Mouse (Mus musculus): ENCODE measurements around the gene Ube2j1. TPM values are rescaled to one million over a fixed set of nuclear protein-coding genes. Genes with fewer than 3 reads are reported as not detected.

The Ube2j1 gene
- total and polyA plus RNA-seq, 3 experiments, result 64.3 to 122 (median 93.0) TPM

DNA sequence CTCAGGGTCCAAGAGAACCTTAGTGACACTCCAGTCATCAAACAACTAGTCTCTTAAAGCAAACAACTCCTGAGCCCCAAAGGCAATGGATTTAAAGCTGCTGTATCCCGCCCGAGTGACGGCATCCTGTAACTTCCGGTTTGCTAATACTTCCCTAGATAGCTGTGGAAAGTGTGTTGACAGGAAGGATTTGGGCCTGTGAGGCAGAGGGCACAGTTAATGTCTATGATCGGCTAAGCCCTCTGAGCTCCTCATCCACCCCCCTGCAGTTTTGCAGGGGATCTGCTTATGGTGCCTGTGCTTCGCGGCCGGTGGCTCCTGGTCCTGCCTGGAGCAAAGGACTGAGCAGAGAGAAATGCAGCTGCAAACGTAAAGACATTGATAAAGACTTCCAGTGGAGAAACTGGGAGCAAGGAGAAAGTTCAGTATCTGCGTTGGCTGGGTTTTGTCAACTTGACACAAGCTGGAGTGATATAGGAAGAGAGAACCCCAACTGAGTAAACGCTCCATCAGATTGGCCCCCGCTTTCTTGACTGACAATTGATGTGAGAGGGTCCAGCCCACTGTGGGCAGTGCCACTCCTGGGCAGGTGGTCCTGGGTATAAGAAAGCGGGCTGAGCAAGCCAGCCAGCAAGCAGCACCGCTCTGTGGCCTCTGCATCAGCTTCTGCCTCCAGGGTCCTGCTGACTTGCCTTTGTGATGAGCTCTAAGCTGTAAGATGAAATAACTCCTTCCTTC, 35.2 kb downstream of the Ube2j1 start:
- no peak overlapping the region for H3K4me2 ChIP-seq (ENCODE audit: insufficient read depth, low read depth, poor library complexity, severe bottlenecking)
- no peak for DNase-seq (ENCODE audit: extremely low read depth)
- no peaks in the 10 kb centered on the region for H3K27me3 ChIP-seq (replicated peaks)
- no peaks in the 10 kb centered on the region for H3K79me2 ChIP-seq (replicated peaks; ENCODE audit: control insufficient read depth, extremely low read depth, insufficient read depth, poor library complexity, severe bottlenecking)
- no peaks in the 10 kb centered on the region for H3K9me3 ChIP-seq (replicated peaks; ENCODE audit: low read length)
- dilution Hi-C loops (cut with MboI; ENCODE audit: extremely low pct_ligation_motif_present, extremely low pct_unique_long_range_greater_than_20kb, low sequenced_read_pairs), result no loop called here
- H3K4me1 ChIP-seq (ENCODE audit: control insufficient read depth in 1 of 2, insufficient read depth in 2 of 2), result peaks cover 0 to 3% of the 10 kb centered on the region in 2 experiments; a peak in 1 of 4 replicates
- H3K4me3 ChIP-seq (replicated peaks in 1 of 3; ENCODE audit: low read depth in 2 of 3, low read length in 2 of 3, poor library complexity in 1 of 3), result no peak overlapping the region
- no peaks in the 10 kb centered on the region for H3K36me3 ChIP-seq (replicated peaks in 1 of 2; ENCODE audit: control insufficient read depth in 1 of 2, insufficient read depth in 1 of 2, low read length in 1 of 2)
- no peak overlapping the region for H3K9ac ChIP-seq (ENCODE audit: insufficient read depth, low read depth)
- in situ Hi-C loops (cut with MboI; ENCODE audit: low pct_ligation_motif_present, low pct_unique_long_range_greater_than_20kb, low sequenced_read_pairs), result no loop called here
- no peak overlapping the region for H3K27ac ChIP-seq (ENCODE audit: insufficient read depth, low read depth)
- no peak for TF ChIP-seq PAX5 (IDR thresholded peaks at IDR 0.05; ENCODE audit: low read length)
- TF ChIP-seq CHD1 (IDR thresholded peaks at IDR 0.05; ENCODE audit: low read depth, low read length), result no peak
- TF ChIP-seq ZNF384 (IDR thresholded peaks at IDR 0.05; ENCODE audit: low read depth, low read length), result no peak
- TF ChIP-seq SIN3A (IDR thresholded peaks at IDR 0.05; ENCODE audit: low read length), result no peak
- no peak for TF ChIP-seq KAT2A (IDR thresholded peaks at IDR 0.05; ENCODE audit: insufficient replicate concordance, low read length)
- TF ChIP-seq ELF1 (IDR thresholded peaks at IDR 0.05; ENCODE audit: low read depth, low read length), result no peak
- TF ChIP-seq RAD21 (IDR thresholded peaks at IDR 0.05; ENCODE audit: low read depth, low read length), result no peak
- no peak for TF ChIP-seq USF1 (IDR thresholded peaks at IDR 0.05; ENCODE audit: low read depth, low read length)
- no peak for TF ChIP-seq USF2 (conservative IDR thresholded peaks at IDR 0.05; ENCODE audit: low read depth, low read length)

- no peaks in the 10 kb centered on the region for H3K9me3 ChIP-seq (replicated peaks; ENCODE audit: low read length)
- H3K79me2 ChIP-seq (replicated peaks; ENCODE audit: control insufficient read depth, extremely low read depth, insufficient read depth, poor library complexity, severe bottlenecking), result no peaks in the 10 kb centered on the region
- dilution Hi-C loops (cut with MboI; ENCODE audit: extremely low pct_ligation_motif_present, extremely low pct_unique_long_range_greater_than_20kb, low sequenced_read_pairs), result no loop called here
- in situ Hi-C loops (cut with MboI; ENCODE audit: low pct_ligation_motif_present, low pct_unique_long_range_greater_than_20kb, low sequenced_read_pairs), result no loop called here
- no peaks in the 10 kb centered on the region for H3K27me3 ChIP-seq (replicated peaks)
- no peak overlapping the region for H3K9ac ChIP-seq (ENCODE audit: insufficient read depth, low read depth)
- no peak for TF ChIP-seq MAFK (IDR thresholded peaks at IDR 0.05; ENCODE audit: insufficient replicate concordance, low read length)
- no peaks in the 10 kb centered on the region for H3K36me3 ChIP-seq (replicated peaks in 1 of 2; ENCODE audit: control insufficient read depth in 1 of 2, insufficient read depth in 1 of 2, low read length in 1 of 2)
- DNase-seq (ENCODE audit: extremely low read depth), result no peak
- no peak overlapping the region for H3K4me2 ChIP-seq (ENCODE audit: insufficient read depth, low read depth, poor library complexity, severe bottlenecking)
- H3K4me3 ChIP-seq (replicated peaks in 1 of 3; ENCODE audit: low read depth in 2 of 3, low read length in 2 of 3, poor library complexity in 1 of 3), result no peak overlapping the region
- H3K4me1 ChIP-seq (ENCODE audit: control insufficient read depth in 1 of 2, insufficient read depth in 2 of 2), result peaks cover 2 to 10% of the 10 kb centered on the region in 2 experiments; a peak in 2 of 4 replicates
- H3K27ac ChIP-seq (ENCODE audit: insufficient read depth, low read depth), result no peak overlapping the region
Observed at GRCm38 (mm10) chr4:33067331-33067730, 36.1 kb downstream of the Ube2j1 start.

GRCm38 (mm10) chr4:33067826-33068225, 36.6 kb downstream of the Ube2j1 start:
- in situ Hi-C loops (cut with MboI; ENCODE audit: low pct_ligation_motif_present, low pct_unique_long_range_greater_than_20kb, low sequenced_read_pairs), result no loop called here
- dilution Hi-C loops (cut with MboI; ENCODE audit: extremely low pct_ligation_motif_present, extremely low pct_unique_long_range_greater_than_20kb, low sequenced_read_pairs), result no loop called here

More at GRCm38 (mm10) chr4:33067826-33068225, 36.6 kb downstream of the Ube2j1 start:
- no peaks in the 10 kb centered on the region for H3K9me3 ChIP-seq (replicated peaks; ENCODE audit: low read length)
- no peak overlapping the region for H3K27ac ChIP-seq (ENCODE audit: insufficient read depth, low read depth)
- H3K9ac ChIP-seq (ENCODE audit: insufficient read depth, low read depth), result no peak overlapping the region
- DNase-seq (ENCODE audit: extremely low read depth), result no peak
- TF ChIP-seq NELFE (IDR thresholded peaks at IDR 0.05; ENCODE audit: low read depth, low read length) (no peak), CTCF (conservative IDR thresholded peaks at IDR 0.05 in 1 of 2, IDR thresholded peaks at IDR 0.05 in 1 of 2; ENCODE audit: low read depth in 2 of 2, low read length in 2 of 2) (no peak), ZMIZ1 (IDR thresholded peaks at IDR 0.05; ENCODE audit: low read depth, low read length) (no peak), POLR2A (IDR thresholded peaks at IDR 0.05; ENCODE audit: low read depth, low read length) (no peak), RCOR1 (conservative IDR thresholded peaks at IDR 0.05; ENCODE audit: low read depth, low read length) (no peak)
- no peak overlapping the region for H3K4me2 ChIP-seq (ENCODE audit: insufficient read depth, low read depth, poor library complexity, severe bottlenecking)
- no peaks in the 10 kb centered on the region for H3K79me2 ChIP-seq (replicated peaks; ENCODE audit: control insufficient read depth, extremely low read depth, insufficient read depth, poor library complexity, severe bottlenecking)
- peaks cover 4 to 15% of the 10 kb centered on the region in 2 experiments for H3K4me1 ChIP-seq (ENCODE audit: control insufficient read depth in 1 of 2, insufficient read depth in 2 of 2)
- no peaks in the 10 kb centered on the region for H3K36me3 ChIP-seq (replicated peaks in 1 of 2; ENCODE audit: control insufficient read depth in 1 of 2, insufficient read depth in 1 of 2, low read length in 1 of 2)
- no peaks in the 10 kb centered on the region for H3K27me3 ChIP-seq (replicated peaks)
- H3K4me3 ChIP-seq (replicated peaks in 1 of 3; ENCODE audit: low read depth in 2 of 3, low read length in 2 of 3, poor library complexity in 1 of 3), result no peak overlapping the region

Measured in CH12.LX (cell line).